Mouse (Mus musculus) B cell, adult 67 days (primary cell): ENCODE data around the gene Spon1. TPM values are rescaled to one million over a fixed set of nuclear protein-coding genes. Genes with fewer than 3 reads are reported as not detected.

Source experiments
- total RNA-seq, 2 experiments: library from RNA; stranded (reverse); gene quantifications; 4 replicates each; pipeline ENCODE4 v1.2.4; 2023

Spon1 gene
- not detected for total RNA-seq

GRCm38 (mm10) chr7:113765667-113766497, at the start of gene Spon1:
Gene Spon1, plus strand, starts transcription at chr7:113765998.

